Mouse (Mus musculus): ENCODE data around the gene Cfap206.

DNA sequence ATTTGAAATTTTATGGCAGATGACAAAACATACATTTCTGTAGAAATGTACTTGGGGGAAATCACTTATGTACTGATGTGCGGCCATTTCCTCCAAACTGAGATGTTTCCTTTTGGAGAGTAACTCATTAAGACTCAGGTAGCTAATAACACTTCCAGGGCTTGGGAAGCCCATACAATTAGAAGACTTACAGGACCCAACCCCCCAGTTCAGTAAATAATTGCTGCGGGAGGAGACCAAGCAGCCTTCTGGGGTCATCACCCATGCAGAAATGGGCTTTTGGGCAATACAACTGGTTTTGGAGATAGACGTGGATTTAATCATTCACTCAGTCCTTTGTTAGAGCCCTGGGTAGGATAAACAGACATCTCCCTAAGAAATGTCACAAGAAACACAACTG, 22.8 kb downstream of the Cfap206 start:
- TF ChIP-seq POLR2A (IDR thresholded peaks at IDR 0.05; ENCODE audit: extremely low read depth, insufficient read depth, low read length) (no peak), CTCF (IDR thresholded peaks at IDR 0.05; ENCODE audit: low read depth, low read length) (no peak)
